Mouse (Mus musculus) lung, embryonic 14.5 days (tissue): Measurements from ENCODE around the gene Hhatl. TPM values are rescaled to one million over a fixed set of nuclear protein-coding genes. Genes with fewer than 3 reads are reported as not detected.

Experiments used
- ATAC-seq: fragments of 200-750 bp; cut with Nextera tagmentation; 2 replicates; pipeline ENCODE4 v1.8.0; 2017; ENCODE audit warnings: mild to moderate bottlenecking, moderate TSS enrichment, moderate library complexity; ENCODE audit not compliant: insufficient read depth
- DNase-seq: peaks from one replicate; pipeline ENCODE4 v3.0.0-alpha.2; 2015
- H3K27ac ChIP-seq: fragments of 300-500 bp; sonication (generic); 2 replicates; pipeline ENCODE4 v1.5.1; 2014; ENCODE audit warnings: low read depth, mild to moderate bottlenecking, moderate library complexity
- H3K27me3 ChIP-seq: fragments of 300-500 bp; sonication (generic); 2 replicates; pipeline ENCODE4 v1.6.1; 2014; ENCODE audit warnings: low read length, control low read depth; ENCODE audit not compliant: insufficient read depth
- H3K36me3 ChIP-seq: fragments of 300-500 bp; sonication (generic); 2 replicates; pipeline ENCODE4 v1.6.1; 2014; ENCODE audit warnings: control low read depth; ENCODE audit not compliant: insufficient read depth
- H3K4me1 ChIP-seq: fragments of 300-500 bp; sonication (generic); 2 replicates; pipeline ENCODE4 v1.6.1; 2014; ENCODE audit warnings: antibody characterized with exemption, control low read depth; ENCODE audit not compliant: insufficient read depth
- H3K4me2 ChIP-seq: fragments of 300-500 bp; sonication (generic); 2 replicates; pipeline ENCODE4 v1.6.1; 2014; ENCODE audit warnings: mild to moderate bottlenecking
- H3K4me3 ChIP-seq: fragments of 300-500 bp; sonication (generic); 2 replicates; pipeline ENCODE4 v1.5.1; 2014; ENCODE audit warnings: low read depth, low read length
- H3K9ac ChIP-seq: fragments of 300-500 bp; sonication (generic); 2 replicates; pipeline ENCODE4 v1.6.1; 2014
- H3K9me3 ChIP-seq: fragments of 300-500 bp; sonication (generic); 2 replicates; pipeline ENCODE4 v1.6.1; 2016; ENCODE audit warnings: low read depth, low read length, control low read depth
- CTCF ChIP-seq: IDR thresholded peaks from 2 replicates; pipeline ENCODE4 v1.5.1; 2016; ENCODE audit warnings: antibody characterized with exemption, low read depth
- WGBS: fragments of 180-500 bp; shearing (Covaris S2); extraction: QIAGEN DNeasy Blood & Tissue Kit; methylation state at CpG from one replicate; pipeline ENCODE4 v1.1.7; 2014; 5-methylcytosine and 5-hydroxymethylcytosine counted together
- polyA plus RNA-seq: library from polyadenylated mRNA; unstranded; fragments of >200 nt; fragmentation: Nextera tagmentation; extraction: Ambion mirVana; gene quantifications from 2 replicates; pipeline ENCODE4 v1.2.1, GENCODE M21; 2014

Gene Hhatl
- polyA plus RNA-seq, 1 experiment from 2014 or later: 0.34 TPM

DNA sequence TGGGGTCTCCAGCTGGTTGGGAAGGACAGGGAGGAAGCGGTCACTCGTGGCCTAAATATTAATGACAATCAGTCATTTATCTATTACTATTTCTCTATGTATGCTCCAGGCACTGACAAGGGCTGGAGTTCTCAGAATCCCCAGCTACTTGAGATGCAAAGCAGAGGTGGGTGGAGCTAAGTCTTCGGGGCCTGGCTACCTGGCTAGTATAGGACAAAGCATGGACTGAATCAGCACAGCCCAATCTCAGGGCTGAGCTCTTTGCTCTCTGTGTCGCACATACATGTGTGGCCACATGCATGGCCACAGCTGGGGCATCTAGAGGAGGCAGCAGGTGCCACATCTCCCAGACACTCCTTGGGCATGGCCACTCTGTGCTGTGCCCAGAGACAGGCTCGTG is 28.5 kb upstream of the Hhatl start:
- no peaks in the 10 kb centered on the region for H3K9me3 ChIP-seq
- no peak for TF ChIP-seq CTCF
- 59% methylated on average over 5 of the region's 5 CpGs for WGBS

DNA sequence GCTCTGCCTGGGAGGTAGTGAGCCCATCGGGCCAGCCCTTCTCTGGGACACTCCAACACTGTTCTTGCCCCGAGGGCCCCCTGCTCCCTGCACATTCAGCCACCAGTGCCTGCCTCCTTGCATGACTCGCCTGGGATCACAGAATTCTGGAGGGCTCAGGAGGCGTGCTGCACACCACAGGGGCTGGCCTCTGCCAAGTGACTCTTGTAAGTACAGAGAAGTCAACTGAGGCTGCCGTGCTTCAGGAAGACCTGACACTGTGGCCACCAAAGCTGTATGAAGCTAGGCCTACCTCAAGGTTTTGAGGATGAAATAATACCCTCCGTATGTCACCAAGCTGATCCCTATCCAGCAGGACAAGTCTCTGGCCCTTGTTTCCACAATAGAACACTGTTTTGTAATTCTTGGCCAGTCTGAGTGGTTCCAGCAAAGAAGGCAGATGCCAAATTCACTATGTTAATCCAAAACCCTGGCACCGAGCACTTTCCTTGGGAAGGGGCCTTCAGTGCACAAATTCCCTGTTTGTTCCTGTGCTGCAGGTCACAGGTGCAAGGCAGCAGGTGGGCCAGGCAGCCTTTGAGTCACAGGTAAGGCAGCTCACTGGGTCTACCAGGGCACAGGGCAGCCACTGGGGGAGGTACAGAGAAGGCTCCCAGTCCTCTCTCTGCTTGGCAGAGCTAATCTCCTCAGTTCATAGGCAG is 27.6 kb upstream of the Hhatl start:
- TF ChIP-seq CTCF: no peak
- no peak for ATAC-seq
- H3K9ac ChIP-seq: no peak overlapping the region

More for the DNA sequence above, 28.5 kb upstream of the Hhatl start:
- Histone ChIP-seq H3K27me3 (no peaks in the 10 kb centered on the region), H3K4me1 (no peaks in the 10 kb centered on the region), H3K36me3 (no peaks in the 10 kb centered on the region), H3K27ac (no peak overlapping the region), H3K4me2 (no peak overlapping the region), H3K9ac (no peak overlapping the region), H3K4me3 (no peak overlapping the region)
- DNase-seq (no peak), ATAC-seq (no peak)

DNA sequence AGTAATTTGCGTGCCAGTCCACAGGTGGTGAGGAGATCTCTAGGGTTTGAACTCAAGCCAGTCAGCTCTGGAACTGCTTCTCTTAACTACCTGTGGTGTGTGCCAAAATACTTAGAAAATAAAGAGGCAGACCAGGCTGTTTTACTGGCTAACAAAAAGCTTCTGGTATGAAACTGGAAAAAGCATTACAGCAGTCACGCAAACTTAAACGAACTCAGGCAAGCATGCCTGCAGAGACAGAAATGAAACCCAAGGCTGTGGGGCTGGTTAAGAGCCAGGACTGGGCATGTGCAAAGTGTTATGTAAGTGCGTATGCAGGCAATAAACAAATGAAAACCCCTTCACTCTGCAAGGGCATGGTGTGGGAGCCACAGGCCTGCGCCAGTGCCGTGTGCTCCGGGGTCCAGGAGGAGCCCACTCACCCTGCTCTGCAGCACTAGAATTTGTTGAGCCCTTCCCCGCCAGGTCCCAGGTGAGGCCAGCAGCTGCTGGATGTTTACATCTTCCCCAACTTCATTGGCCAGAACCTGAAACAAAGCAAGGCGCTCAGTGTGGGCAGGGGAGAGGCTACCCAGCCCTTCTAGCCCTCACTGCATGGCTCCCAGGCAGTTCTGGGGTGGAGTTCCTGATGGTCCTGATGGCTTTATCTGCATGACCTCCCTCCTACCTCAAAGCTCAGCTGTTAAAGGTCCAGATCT is 26.9 kb upstream of the Hhatl start:
- TF ChIP-seq CTCF: no peak
- Histone ChIP-seq H3K36me3 (no peaks in the 10 kb centered on the region), H3K4me3 (no peak overlapping the region), H3K9me3 (no peaks in the 10 kb centered on the region), H3K9ac (no peak overlapping the region), H3K4me2 (no peak overlapping the region), H3K4me1 (no peaks in the 10 kb centered on the region), H3K27ac (no peak overlapping the region), H3K27me3 (no peaks in the 10 kb centered on the region)
- DNase-seq: no peak
- WGBS: 55% methylated on average over 9 of the region's 9 CpGs
- ATAC-seq: no peak

More for the DNA sequence above, 27.6 kb upstream of the Hhatl start:
- DNase-seq: no peak
- Histone ChIP-seq H3K4me3 (no peak overlapping the region), H3K9me3 (no peaks in the 10 kb centered on the region), H3K27me3 (no peaks in the 10 kb centered on the region), H3K4me2 (no peak overlapping the region), H3K36me3 (no peaks in the 10 kb centered on the region), H3K4me1 (no peaks in the 10 kb centered on the region), H3K27ac (no peak overlapping the region)
- WGBS: 41% methylated on average over 7 of the region's 7 CpGs

DNA sequence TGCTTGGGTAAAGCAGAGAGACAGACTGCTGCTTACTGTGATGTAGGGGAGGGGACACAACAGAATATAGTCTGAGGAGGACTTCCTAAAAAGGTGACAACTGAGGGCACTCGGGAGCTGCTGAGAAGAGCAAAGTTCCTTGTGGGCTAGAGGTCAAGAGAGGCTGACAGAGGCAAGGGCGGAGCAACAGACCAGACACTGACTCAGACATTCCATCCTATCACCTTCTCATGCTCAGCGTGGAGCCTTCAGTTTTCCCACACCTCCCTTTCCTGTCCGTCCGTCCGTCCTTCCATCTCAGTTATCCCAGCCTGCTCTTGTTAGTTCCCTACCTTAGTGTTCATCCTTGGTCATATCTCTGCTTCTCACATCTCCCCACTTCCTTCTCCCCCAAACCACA is 22.9 kb upstream of the Hhatl start:
- Histone ChIP-seq H3K4me3 (no peak overlapping the region), H3K9me3 (no peaks in the 10 kb centered on the region), H3K27ac (no peak overlapping the region), H3K9ac (no peak overlapping the region), H3K4me2 (no peak overlapping the region), H3K27me3 (no peaks in the 10 kb centered on the region), H3K4me1 (peaks cover under 1% of the 10 kb centered on the region; the same call in 1 of the 2 replicates), H3K36me3 (no peaks in the 10 kb centered on the region)
- ATAC-seq (no peak), DNase-seq (no peak)
- WGBS: 53% methylated on average over 6 of the region's 6 CpGs
- TF ChIP-seq CTCF: no peak

DNA sequence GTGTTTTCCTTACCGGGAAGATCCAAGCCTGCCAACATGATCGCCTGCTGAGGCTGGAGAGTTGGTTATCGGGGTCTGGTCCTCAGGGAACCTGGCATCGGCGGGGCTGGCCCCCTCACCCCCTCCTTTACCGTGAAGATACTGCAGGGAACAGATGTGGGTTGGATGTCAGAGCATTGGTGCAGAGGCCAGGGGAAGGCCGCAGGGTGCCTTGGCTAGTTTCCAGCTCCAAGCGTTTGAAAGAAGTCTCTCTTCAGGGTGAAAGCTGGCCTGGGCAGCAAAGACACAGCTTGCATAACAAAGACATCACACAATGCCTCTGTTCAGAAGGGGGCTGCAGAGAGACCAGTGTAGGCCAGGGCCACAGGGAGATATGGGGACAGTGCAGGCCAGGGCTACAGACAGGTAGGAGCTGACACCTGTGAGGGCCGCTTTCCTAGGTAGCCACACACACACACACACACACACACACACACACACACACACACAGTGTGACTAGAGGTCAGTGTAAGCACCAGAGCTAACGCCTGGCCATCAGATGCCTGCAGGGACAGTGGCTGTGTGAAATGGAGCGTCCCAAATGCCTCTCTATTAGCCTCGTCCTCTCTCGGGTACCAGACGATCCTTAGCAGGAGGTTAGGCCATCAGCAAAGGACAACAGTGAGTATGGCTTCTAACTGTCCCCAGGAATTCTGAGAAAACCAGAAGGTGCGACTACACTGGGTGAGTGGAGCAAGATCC is 17.9 kb upstream of the Hhatl start:
- ATAC-seq (no peak), DNase-seq (no peak)
- Histone ChIP-seq H3K4me1 (peaks cover 3% of the 10 kb centered on the region; the same call in 1 of the 2 replicates), H3K4me2 (0 out of 2 replicates have a peak overlapping the region, but pooled peaks have one; percentile 12), H3K4me3 (no peak overlapping the region), H3K9ac (no peak overlapping the region), H3K27me3 (no peaks in the 10 kb centered on the region), H3K27ac (no peak overlapping the region), H3K36me3 (no peaks in the 10 kb centered on the region), H3K9me3 (no peaks in the 10 kb centered on the region)
- WGBS: 31% methylated on average over 15 of the region's 15 CpGs
- TF ChIP-seq CTCF: no peak

DNA sequence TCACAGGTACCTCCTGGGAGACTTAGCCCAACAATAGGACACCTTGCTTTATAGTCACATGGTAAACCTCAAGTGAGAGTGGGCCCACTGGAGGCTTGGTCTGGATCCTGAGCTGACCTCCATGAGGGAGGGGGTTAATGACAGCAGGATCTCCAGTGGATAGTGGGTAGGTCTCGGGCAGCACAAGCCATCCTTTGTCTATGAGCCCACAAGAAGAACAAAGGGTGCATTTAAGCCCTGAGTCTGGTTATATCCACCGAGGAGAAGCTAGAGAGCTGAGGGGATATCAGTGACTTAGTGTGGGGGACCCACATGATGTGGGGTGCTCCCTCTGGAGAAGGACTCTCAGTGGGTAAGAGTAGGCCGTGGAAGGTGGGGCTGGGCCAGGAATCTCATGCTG is 16.2 kb upstream of the Hhatl start:
- no peaks in the 10 kb centered on the region for H3K27me3 ChIP-seq
- TF ChIP-seq CTCF: no peak
- H3K9ac ChIP-seq: no peak overlapping the region
- no peaks in the 10 kb centered on the region for H3K9me3 ChIP-seq
- no peak overlapping the region for H3K4me3 ChIP-seq
- peaks cover 3% of the 10 kb centered on the region; the same call in 1 of the 2 replicates for H3K4me1 ChIP-seq
- DNase-seq (no peak), ATAC-seq (no peak)
- no peak overlapping the region for H3K4me2 ChIP-seq
- WGBS: 66% methylated on average over 3 of the region's 3 CpGs
- H3K36me3 ChIP-seq: no peaks in the 10 kb centered on the region
- H3K27ac ChIP-seq: no peak overlapping the region

DNA sequence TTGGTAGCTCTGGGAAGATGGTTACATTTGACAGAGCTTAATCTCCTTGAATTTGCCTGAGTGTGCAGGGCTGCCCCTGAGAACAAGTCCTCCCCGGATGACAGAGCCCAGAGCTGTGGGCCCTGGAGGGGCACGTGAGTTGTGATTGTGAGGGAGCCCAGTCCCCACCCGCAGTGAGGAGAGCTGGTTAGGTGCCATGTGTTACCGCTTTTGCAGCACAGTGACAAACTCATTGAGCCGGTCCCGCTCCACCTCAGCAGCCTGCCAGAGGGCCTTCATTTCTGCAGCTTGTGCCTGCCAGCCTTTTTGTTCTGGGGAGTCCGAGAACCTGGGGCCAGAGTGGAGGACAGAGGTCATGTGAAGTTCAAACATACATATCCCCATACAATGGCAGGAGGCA is 15.6 kb upstream of the Hhatl start:
- no peaks in the 10 kb centered on the region for H3K36me3 ChIP-seq
- 51% methylated on average over 7 of the region's 7 CpGs for WGBS
- no peak for TF ChIP-seq CTCF
- H3K9ac ChIP-seq: no peak overlapping the region
- no peak overlapping the region for H3K27ac ChIP-seq
- peaks cover 3% of the 10 kb centered on the region; the same call in 1 of the 2 replicates for H3K4me1 ChIP-seq
- DNase-seq (no peak), ATAC-seq (no peak)
- H3K4me3 ChIP-seq: no peak overlapping the region
- H3K9me3 ChIP-seq: no peaks in the 10 kb centered on the region
- H3K4me2 ChIP-seq: no peak overlapping the region
- H3K27me3 ChIP-seq: no peaks in the 10 kb centered on the region
